9 mouse cellular contexts compared by ENCODE assay signal in genomic region chr10:61715462-61715837, GRCm38 (mm10). TPM values are rescaled to one million over a fixed set of nuclear protein-coding genes. Genes with fewer than 3 reads are reported as not detected.
A peak's percentile ranks its signal among the peaks of the same experiment; 100 is the strongest.
DNase-seq lines count a peak whose midpoint lies in the region; ATAC-seq and TF ChIP-seq lines count a peak whose summit lies in the region.
"Had no signal": no experiment of that assay in that cellular context is flagged by ENCODE, and none has a peak within 500 bp of the region (broad histone marks: within the 10 kb centered on the region; RNA-seq: fewer than 3 reads in every experiment).

No protein-coding gene starts in this region.

- TF ChIP-seq POLR2A in ES-Bruce4 (IDR thresholded peaks at IDR 0.05; ENCODE audit: insufficient read depth, low read length): no peak

- no peak for TF ChIP-seq CTCF in ES-Bruce4 (IDR thresholded peaks at IDR 0.05; ENCODE audit: low read depth, low read length)
- no peak for TF ChIP-seq CTCF in liver, postnatal 0 days (IDR thresholded peaks at IDR 0.05; ENCODE audit: low read depth)

- no peak; the same call in 1 of the 2 replicates for ATAC-seq in heart, embryonic 13.5 days (ENCODE audit: extremely low read depth, insufficient number of reproducible peaks, low FRiP score, low TSS enrichment)
- 0 out of 2 replicates have a peak, but pooled peaks have one; percentile 10 for ATAC-seq in forebrain, embryonic 16.5 days
- 0 out of 2 replicates have a peak, but pooled peaks have one; percentile 17 for ATAC-seq in liver, postnatal 0 days
- no peak for ATAC-seq in megakaryocyte progenitor cell, adult 5-6 weeks (replicated peaks; ENCODE audit: poor library complexity)

- H3K36me3 ChIP-seq in heart, embryonic 13.5 days: no peaks in the 10 kb centered on the region
- H3K36me3 ChIP-seq in ES-Bruce4 (ENCODE audit: control insufficient read depth, insufficient read depth, low read length, poor library complexity, severe bottlenecking): no peaks in the 10 kb centered on the region
- H3K36me3 ChIP-seq in forebrain, embryonic 16.5 days (ENCODE audit: control insufficient read depth, insufficient read depth): no peaks in the 10 kb centered on the region
- H3K36me3 ChIP-seq in liver, postnatal 0 days (replicated peaks; ENCODE audit: insufficient read depth, low read length): no peaks in the 10 kb centered on the region

- H3K4me1 ChIP-seq in heart, embryonic 13.5 days: peaks cover 16% of the 10 kb centered on the region
- no peaks in the 10 kb centered on the region for H3K4me1 ChIP-seq in ES-Bruce4 (ENCODE audit: control insufficient read depth, insufficient read depth, low read length)
- peaks cover 8% of the 10 kb centered on the region for H3K4me1 ChIP-seq in forebrain, embryonic 16.5 days (replicated peaks; ENCODE audit: control insufficient read depth, insufficient read depth, low read length)
- peaks cover 23% of the 10 kb centered on the region for H3K4me1 ChIP-seq in liver, postnatal 0 days (ENCODE audit: insufficient read depth)

- H3K9ac ChIP-seq in heart, embryonic 13.5 days: peak overlapping the region; percentile 86
- peak overlapping the region; percentile 61 for H3K9ac ChIP-seq in ES-Bruce4 (ENCODE audit: low read depth, poor library complexity, severe bottlenecking)
- peak overlapping the region; percentile 54 for H3K9ac ChIP-seq in forebrain, embryonic 16.5 days (replicated peaks; ENCODE audit: low read depth, low read length)
- H3K9ac ChIP-seq in liver, postnatal 0 days (replicated peaks): peak overlapping the region; percentile 59

- H3K4me2 ChIP-seq in heart, embryonic 13.5 days: peak overlapping the region; percentile 91
- peak overlapping the region; percentile 80 for H3K4me2 ChIP-seq in forebrain, embryonic 16.5 days (ENCODE audit: low read length)
- peak overlapping the region; percentile 84 for H3K4me2 ChIP-seq in liver, postnatal 0 days (ENCODE audit: low read depth, low read length)

- H3K9me3 ChIP-seq in heart, embryonic 13.5 days: no peaks in the 10 kb centered on the region
- no peaks in the 10 kb centered on the region for H3K9me3 ChIP-seq in ES-Bruce4 (replicated peaks; ENCODE audit: control insufficient read depth, insufficient read depth, low read length, poor library complexity, severe bottlenecking)
- no peaks in the 10 kb centered on the region for H3K9me3 ChIP-seq in forebrain, embryonic 16.5 days (ENCODE audit: control insufficient read depth, low read length)
- no peaks in the 10 kb centered on the region for H3K9me3 ChIP-seq in liver, postnatal 0 days (ENCODE audit: low read length)

- peak overlapping the region; percentile 32; the same call in 1 of the 2 replicates for H3K27ac ChIP-seq in heart, embryonic 13.5 days (replicated peaks)
- no peak overlapping the region for H3K27ac ChIP-seq in ES-Bruce4 (ENCODE audit: insufficient read depth, low read length)
- H3K27ac ChIP-seq in forebrain, embryonic 16.5 days (ENCODE audit: low read length): no peak overlapping the region
- no peak overlapping the region for H3K27ac ChIP-seq in liver, postnatal 0 days (ENCODE audit: low read depth)

- WGBS in heart, embryonic 13.5 days: 1% methylated on average over 11 of the region's 11 CpGs
- 2% methylated on average over 11 of the region's 11 CpGs for WGBS in forebrain, embryonic 16.5 days
- 5% methylated on average over 11 of the region's 11 CpGs for WGBS in liver, postnatal 0 days (ENCODE audit: insufficient replicate concordance)

- TF ChIP-seq EP300 in ES-Bruce4 (IDR thresholded peaks at IDR 0.05; ENCODE audit: insufficient read depth, low read depth, low read length): no peak
- no peak for TF ChIP-seq EP300 in liver, postnatal 0 days (IDR thresholded peaks at IDR 0.05; ENCODE audit: low read depth)

- H3K4me3 ChIP-seq in heart, embryonic 13.5 days: peak overlapping the region; percentile 73
- peak overlapping the region; percentile 86 for H3K4me3 ChIP-seq in ES-Bruce4 (ENCODE audit: low read depth, low read length)
- H3K4me3 ChIP-seq in forebrain, embryonic 16.5 days (replicated peaks; ENCODE audit: low read length): peak overlapping the region; percentile 47
- H3K4me3 ChIP-seq in liver, postnatal 0 days (ENCODE audit: low read depth, low read length): peak overlapping the region; percentile 59

- no peak for DNase-seq in heart, adult 8-10 months (ENCODE audit: low spot score)
- no peak for DNase-seq in liver, postnatal 0 days
- no peak for DNase-seq in urinary bladder, postnatal 10 days (ENCODE audit: low spot score)
- no peak for DNase-seq in cerebellum, adult 11-12 months
- DNase-seq: cerebellum, adult 11 months had no signal

- H3K27me3 ChIP-seq in heart, embryonic 13.5 days (replicated peaks): peaks cover 6% of the 10 kb centered on the region; the same call in 1 of the 2 replicates
- H3K27me3 ChIP-seq in ES-Bruce4 (ENCODE audit: control insufficient read depth, insufficient read depth, low read length, poor library complexity, severe bottlenecking): no peaks in the 10 kb centered on the region
- no peaks in the 10 kb centered on the region for H3K27me3 ChIP-seq in forebrain, embryonic 16.5 days (replicated peaks; ENCODE audit: control insufficient read depth, insufficient read depth, low read length)
- H3K27me3 ChIP-seq in liver, postnatal 0 days (ENCODE audit: insufficient read depth, low read length): no peaks in the 10 kb centered on the region

RNA-seq across cellular contexts. Expression of gene Aifm2, which starts 0.4 kb away (rescaled TPM):
- 20.6 and 23.2 TPM in 2 replicates for polyA plus RNA-seq in heart, embryonic 13.5 days (2015; fragmentation: Nextera tagmentation; extraction: Ambion mirVana)
- 10 to 100 TPM; 21.1 to 29.9 (median 25.6) TPM for total RNA-seq in heart, adult 8-10 months (2022)
- 8.2 and 9.5 TPM in 2 replicates for polyA plus RNA-seq in ES-Bruce4 (2011; ENCODE audit: insufficient read depth, insufficient read length, low read depth, missing spikeins)
- polyA plus RNA-seq in forebrain, embryonic 16.5 days (2015; fragmentation: Nextera tagmentation; extraction: Ambion mirVana): 5.6 and 7.6 TPM in 2 replicates
- polyA plus RNA-seq in liver, postnatal 0 days (2015; fragmentation: Nextera tagmentation; extraction: Ambion mirVana): 10.9 and 11.2 TPM in 2 replicates
- 1.2 and 1.3 TPM in 2 replicates for total RNA-seq in megakaryocyte progenitor cell, adult 5-6 weeks (2015)
- 3.7 and 4.4 TPM in 2 replicates for total RNA-seq in megakaryocyte progenitor cell, adult 5-6 weeks (2017)

RNA-seq across cellular contexts. Expression of gene Tysnd1, which starts 20.1 kb away (rescaled TPM):
- 19.1 and 19.2 TPM in 2 replicates for polyA plus RNA-seq in heart, embryonic 13.5 days (2015; fragmentation: Nextera tagmentation; extraction: Ambion mirVana)
- total RNA-seq in heart, adult 8-10 months (2022): 10 to 100 TPM; 21.8 to 24.1 (median 23.6) TPM
- polyA plus RNA-seq in ES-Bruce4 (2011; ENCODE audit: insufficient read depth, insufficient read length, low read depth, missing spikeins): 11.2 and 17.2 TPM in 2 replicates
- 20.2 and 22.4 TPM in 2 replicates for polyA plus RNA-seq in forebrain, embryonic 16.5 days (2015; fragmentation: Nextera tagmentation; extraction: Ambion mirVana)
- 22.8 and 24.2 TPM in 2 replicates for polyA plus RNA-seq in liver, postnatal 0 days (2015; fragmentation: Nextera tagmentation; extraction: Ambion mirVana)
- 19.0 and 19.7 TPM in 2 replicates for total RNA-seq in megakaryocyte progenitor cell, adult 5-6 weeks (2015)
- total RNA-seq in megakaryocyte progenitor cell, adult 5-6 weeks (2017): 19.9 and 22.7 TPM in 2 replicates

RNA-seq across cellular contexts. Expression of gene Sar1a, which starts 35.4 kb away (rescaled TPM):
- polyA plus RNA-seq in heart, embryonic 13.5 days (2015; fragmentation: Nextera tagmentation; extraction: Ambion mirVana): 156 and 159 TPM in 2 replicates
- 100 to 1,000 TPM; 159 to 182 (median 170) TPM for total RNA-seq in heart, adult 8-10 months (2022)
- polyA plus RNA-seq in ES-Bruce4 (2011; ENCODE audit: insufficient read depth, insufficient read length, low read depth, missing spikeins): 131 and 136 TPM in 2 replicates
- polyA plus RNA-seq in forebrain, embryonic 16.5 days (2015; fragmentation: Nextera tagmentation; extraction: Ambion mirVana): 224 and 244 TPM in 2 replicates
- 60.7 and 62.1 TPM in 2 replicates for polyA plus RNA-seq in liver, postnatal 0 days (2015; fragmentation: Nextera tagmentation; extraction: Ambion mirVana)
- total RNA-seq in megakaryocyte progenitor cell, adult 5-6 weeks (2015): 81.2 and 88.9 TPM in 2 replicates
- total RNA-seq in megakaryocyte progenitor cell, adult 5-6 weeks (2017): 98.0 and 113 TPM in 2 replicates

Comparison
In these comparisons a context has a peak if more than half of its experiments do, and no peak if none do; other contexts are left out.
1. ATAC-seq: peak in forebrain, embryonic 16.5 days (single experiment) and liver, postnatal 0 days (single experiment); none in heart, embryonic 13.5 days (single experiment) and megakaryocyte progenitor cell, adult 5-6 weeks (single experiment).
2. Peak in every context shown above with its lines, with median percentiles within 50 percentile points of each other: H3K4me2 ChIP-seq, H3K4me3 ChIP-seq and H3K9ac ChIP-seq.